Mouse (Mus musculus) neural tube, embryonic 10.5 days (tissue): ENCODE data around the gene Pqlc2.
A peak's percentile ranks its signal among the peaks of the same experiment; 100 is the strongest.

Experiments
- DNase-seq: peaks from one replicate; pipeline ENCODE4 v3.0.0-alpha.2; 2017; ENCODE audit warnings: low spot score; ENCODE audit errors: extremely low spot score

Gene Pqlc2

GRCm38 (mm10) chr4:139307916-139308315, 2.6 kb downstream of the Pqlc2 start:
- DNase-seq: no peak

- no peak for DNase-seq
Measured at GRCm38 (mm10) chr4:139305521-139305920, 5.0 kb downstream of the Pqlc2 start.

DNA sequence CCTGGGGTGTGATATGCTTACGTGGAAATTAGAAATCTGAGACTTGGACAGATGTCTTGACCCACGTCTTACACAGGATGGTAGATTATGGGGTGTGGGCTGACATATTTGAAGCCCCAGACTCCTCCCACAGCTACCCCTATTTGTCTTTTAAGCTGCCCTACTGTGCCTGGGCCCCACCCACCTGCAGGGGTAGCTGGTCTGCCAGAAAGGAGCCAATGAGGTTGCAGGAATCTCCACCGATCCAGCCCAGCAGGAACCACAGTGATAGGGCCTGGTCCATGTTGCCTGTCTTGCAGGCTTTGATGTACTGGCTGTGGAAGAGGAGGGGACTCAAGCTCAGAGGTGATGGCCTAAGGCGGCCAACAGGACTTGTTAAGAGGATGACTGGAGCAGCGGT, 8.3 kb downstream of the Pqlc2 start:
- no peak for DNase-seq

DNA sequence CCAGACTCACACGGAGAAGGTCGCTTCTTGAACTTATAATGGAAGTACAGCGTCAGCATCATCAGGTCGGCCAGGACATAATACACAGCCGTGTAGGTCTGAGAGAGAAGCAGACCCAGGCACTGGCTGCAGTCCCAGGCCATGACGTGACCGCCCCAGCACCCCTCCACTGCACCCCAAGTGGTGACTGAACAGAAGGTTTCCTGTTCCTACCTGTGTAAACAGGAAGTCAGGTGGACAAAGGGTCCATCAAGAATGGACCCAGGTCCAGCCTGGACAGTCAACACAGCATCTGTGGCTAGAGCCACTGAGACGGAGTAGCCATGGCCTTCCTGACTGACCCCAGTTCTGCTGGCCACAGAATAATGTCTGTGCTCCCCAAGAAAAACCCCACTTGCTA, 8.7 kb downstream of the Pqlc2 start:
- DNase-seq: no peak

GRCm38 (mm10) chr4:139298671-139299366, 11.7 kb downstream of the Pqlc2 start:
- DNase-seq: no peak

DNA sequence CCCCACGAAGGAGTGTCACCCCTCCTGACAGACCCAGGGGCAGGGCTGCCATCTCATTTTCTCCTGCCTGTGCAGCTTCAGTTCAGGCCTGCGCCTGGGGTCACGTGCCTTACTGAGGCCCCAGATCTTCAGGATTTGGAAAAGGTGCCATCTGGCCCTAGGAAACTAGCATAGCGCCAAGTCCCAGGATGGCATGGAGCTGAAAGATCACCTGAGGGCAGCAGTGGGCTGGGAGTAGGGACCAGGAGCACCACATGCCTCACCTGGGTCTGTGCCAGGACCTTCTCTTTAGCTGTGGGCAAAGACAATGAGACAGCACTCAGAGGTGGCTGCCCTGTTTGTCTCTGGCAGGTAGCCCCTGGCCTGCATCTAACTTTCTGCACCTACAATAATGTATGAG, 12.9 kb downstream of the Pqlc2 start:
- DNase-seq: no peak

DNA sequence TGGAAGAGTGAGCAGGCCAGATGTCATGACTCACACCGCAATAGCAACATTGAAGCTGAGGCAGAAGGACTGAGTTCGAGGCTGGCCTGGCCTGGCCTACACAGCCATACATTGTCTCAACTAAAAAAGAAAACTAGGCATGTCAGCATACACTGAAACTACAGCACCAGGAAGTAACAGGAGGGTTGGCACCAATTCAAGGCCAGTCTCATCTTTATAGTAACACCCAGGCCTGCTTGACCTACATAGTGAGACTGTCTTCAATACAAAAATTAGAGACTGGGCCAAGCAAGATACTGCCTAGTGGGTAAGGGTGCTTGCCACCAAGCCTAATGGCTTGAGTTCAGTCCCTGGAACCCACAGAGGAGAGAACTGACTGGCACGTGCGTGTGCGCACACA, 18.5 kb downstream of the Pqlc2 start:
- DNase-seq: no peak

DNA sequence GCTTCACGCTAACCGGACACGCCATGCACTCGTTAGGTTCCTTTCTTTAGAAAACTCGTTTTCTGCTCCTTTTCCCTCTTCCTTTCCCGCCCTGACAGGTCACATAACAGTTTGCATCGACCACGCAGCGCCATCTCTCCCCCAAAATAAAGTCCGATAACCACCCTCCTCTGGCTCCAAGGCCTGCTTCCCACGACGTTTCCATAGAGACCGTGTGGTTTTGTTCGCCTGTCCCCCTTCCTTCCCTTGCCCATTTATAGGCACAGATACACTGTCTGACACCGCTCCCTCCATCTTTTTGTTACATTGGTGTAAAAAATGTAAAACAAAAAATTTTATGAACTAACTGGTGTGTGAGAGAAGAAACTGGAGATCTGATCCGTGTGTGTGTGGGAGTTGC, 19.4 kb downstream of the Pqlc2 start:
- no peak for DNase-seq

DNA sequence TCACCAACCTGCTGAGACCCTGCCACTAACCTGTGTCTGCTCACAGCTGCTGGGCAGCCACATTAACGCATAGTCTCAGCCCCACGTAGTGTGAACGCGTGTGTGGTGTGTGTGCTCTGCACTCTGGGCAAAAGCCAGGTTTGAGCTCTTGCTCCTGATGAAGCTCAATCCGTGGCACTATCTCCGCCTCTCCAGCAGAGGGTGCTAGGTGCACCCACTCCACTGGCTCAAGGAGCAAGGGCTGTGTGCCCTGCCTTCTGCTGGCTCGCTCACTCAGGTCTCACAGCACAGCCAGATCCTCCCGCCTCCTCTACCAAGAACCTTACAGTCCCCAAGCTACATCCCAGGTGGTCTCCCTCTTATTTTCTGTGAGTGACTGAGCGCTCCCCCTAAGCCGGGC, 21.5 kb downstream of the Pqlc2 start:
- DNase-seq: peak; percentile 50

GRCm38 (mm10) chr4:139287122-139287863, 23.2 kb downstream of the Pqlc2 start:
- DNase-seq: peak; percentile 86

DNA sequence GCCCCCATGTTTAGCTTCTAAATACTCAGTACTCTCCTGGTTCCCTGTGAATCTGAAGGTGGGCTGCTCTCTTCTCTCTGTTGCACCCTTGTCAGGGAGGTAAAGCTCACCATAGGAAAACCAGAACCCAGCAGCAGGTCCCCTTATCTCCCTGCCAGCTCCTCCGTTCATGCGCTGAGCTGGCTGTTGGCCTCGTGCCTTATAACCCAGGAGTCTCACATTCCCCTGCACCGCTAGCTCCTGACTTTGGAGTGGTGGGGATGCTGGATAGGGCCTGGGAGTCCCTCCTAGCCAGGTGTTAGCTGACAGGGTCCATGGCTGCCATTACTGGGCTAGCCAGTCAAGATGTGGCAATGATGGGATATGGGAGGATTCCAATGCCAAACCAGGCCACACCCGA, 24.3 kb downstream of the Pqlc2 start:
- DNase-seq: no peak

- DNase-seq: no peak
Measured at GRCm38 (mm10) chr4:139284877-139285276, 25.6 kb downstream of the Pqlc2 start.

- peak; percentile 23 for DNase-seq
Measured at GRCm38 (mm10) chr4:139282955-139283417, 27.5 kb downstream of the Pqlc2 start.

DNA sequence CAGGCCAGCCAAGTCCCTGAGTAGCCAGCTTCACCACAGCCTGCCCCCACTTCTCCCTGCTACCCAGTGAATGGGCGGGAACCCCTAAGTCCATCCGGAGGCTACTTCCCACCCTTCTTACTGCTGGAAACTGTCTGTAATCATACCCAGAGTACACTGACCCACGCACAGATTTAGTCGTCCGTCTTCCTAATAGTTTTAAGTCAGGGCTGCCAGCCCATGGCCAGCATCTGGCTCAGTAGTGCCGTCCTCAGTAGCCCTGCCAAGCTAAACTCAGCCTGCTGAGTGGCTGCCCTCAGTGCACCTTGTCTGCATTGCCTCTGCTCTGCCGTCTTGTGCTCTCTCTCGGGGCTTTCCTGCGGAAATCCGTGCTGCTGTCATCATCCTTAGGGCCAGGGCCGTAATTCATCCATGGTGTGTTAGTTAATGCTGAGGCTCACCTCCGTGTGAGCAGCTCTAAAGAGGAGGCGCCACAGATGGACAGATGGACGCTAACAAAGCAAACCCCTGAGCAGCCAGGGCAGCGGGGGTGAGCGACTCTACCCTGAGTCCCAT, 28.6 kb downstream of the Pqlc2 start:
- no peak for DNase-seq

GRCm38 (mm10) chr4:139280530-139280929, 30.0 kb downstream of the Pqlc2 start:
- no peak for DNase-seq

- no peak for DNase-seq
Measured at GRCm38 (mm10) chr4:139276411-139276810, 34.1 kb downstream of the Pqlc2 start.

DNA sequence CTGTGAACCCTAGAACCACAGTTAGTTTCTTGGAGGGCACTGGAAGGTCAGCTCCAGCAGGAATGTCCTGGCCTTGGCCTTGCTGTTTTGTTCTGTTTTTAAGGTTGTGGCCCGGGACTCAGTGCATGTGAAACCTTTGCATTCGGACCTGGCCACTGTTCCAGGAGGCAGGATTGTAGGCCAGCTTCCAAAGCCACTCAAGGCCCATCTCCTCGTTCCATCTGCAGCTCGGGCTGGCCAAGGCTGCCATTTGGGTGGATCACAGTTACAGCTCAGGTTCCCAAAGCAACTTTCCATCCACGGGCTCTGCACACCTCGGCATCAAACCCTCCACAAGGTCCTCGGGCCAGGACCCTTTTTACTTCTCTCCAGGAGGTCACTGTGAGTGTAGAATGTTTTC, 35.9 kb downstream of the Pqlc2 start:
- DNase-seq: no peak

DNA sequence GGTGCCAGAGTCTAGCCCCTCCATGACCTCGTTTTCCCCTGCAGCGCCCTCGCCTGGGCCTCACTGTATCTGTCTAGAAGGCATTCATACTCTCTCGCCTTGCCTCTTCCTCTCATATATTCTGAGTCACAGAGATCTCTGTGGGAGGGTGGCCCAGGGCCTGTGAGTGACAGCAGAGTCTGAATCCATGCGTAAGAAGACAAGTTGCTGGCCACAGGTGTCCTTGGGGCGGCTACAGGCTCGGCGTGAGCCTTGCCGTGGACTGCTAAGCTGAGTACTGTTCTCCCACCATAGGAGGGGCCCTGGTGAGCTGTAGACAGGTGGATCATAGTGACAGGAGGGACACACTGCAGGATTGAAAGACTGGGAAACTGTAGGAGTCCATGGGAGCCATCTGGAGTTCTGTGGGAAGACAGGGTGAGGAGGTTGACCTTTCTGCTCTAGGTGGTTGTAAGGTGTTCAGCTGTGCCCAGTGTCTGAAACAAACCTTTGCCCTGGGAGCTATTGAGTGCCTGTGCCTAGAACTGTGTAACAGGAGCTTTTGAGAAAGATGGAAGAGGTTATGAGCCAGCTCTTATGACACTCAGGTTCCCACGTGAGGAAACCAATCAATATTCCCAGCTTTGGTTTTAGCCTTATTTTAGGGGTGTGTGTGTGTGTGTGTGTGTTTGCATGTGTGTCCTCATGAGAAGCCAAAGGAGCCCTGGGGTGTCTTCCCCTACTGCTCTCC, 37.4 kb downstream of the Pqlc2 start:
- DNase-seq: no peak

DNA sequence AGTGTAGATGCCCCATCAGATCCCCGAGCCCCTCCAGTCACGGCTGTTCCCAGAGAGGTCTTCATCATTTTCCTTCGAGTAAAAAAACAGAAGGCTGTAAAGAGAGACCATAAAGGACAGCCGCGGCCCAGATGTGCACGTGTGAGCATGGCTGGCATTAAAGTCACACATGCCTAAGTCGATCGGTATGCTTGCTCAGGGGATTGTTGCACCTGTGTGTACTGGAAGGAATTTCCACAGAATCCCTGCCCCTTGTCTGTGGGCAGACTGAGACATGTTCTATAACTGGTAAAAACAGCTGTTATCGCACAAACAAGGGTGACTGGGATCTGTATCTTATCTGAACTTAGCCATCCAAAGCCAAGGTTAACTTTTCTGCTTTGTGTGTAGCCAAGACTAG, 38.9 kb downstream of the Pqlc2 start:
- no peak for DNase-seq

DNA sequence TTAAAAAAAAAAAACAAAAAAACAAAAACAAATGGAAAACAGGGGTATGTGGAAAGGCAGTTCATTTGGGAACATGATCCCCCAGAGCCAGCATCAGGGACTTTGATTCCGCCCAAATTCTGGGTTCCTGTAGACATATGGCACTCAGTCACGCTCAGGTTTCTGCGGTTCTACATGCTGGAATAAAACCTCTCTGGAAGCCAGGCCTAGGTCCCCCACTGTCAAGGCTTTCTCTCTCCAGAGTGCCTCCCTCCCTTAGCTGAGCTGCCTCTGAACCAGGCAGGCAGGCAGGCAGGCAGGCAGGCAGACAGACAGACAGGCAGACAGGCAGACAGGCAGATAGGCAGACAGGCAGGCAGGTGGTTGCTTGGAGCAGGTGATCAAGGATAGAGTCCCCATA, 40.3 kb downstream of the Pqlc2 start:
- no peak for DNase-seq

DNA sequence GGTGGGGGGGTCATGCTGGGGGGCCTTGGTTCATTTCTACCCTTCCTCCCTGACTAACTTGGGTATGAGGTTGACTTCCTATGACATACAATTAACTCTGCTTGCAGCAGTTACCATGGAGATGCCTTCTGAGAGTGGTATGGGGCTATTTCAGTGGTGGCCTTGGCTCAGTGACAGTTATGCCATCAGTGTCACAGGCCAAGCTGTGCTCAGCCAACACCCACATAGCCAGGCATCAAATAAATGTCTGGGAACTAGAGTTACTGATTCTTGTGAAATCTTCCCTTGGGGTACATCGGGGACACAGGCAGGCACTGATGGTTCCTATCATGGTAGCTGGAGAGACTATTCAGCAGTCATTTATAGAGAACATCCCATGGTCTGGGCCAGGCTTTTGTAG, 42.3 kb downstream of the Pqlc2 start:
- DNase-seq: no peak

DNA sequence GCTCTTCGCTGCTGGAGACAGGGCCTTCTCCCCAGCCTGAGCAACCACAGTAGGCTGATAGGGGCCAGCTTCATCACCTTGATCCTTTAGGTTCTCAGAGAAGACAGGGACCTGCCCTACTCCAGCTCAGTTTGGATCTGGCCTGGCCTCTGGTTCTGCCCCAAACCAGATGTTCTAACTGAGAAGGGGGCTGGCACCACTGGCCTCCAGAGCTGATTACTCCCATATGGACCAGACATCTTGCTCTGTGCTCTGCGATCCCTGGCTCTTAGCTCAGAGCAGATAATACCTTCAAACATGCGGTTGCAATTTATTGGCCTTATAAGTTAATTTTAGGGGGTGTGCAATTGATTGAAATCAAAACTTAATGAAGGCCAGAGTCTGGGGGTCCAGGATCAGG, 43.2 kb downstream of the Pqlc2 start:
- DNase-seq: no peak
